Mouse (Mus musculus) lung, postnatal 4 days (tissue): ENCODE results near the gene Sacm1l.

ENCODE experiments used
- DNase-seq, 2 experiments: peaks; one replicate each; pipeline ENCODE4 v3.0.0; 2021

Gene Sacm1l

GRCm38 (mm10) chr9:123509638-123510604 lies 19.6 kb upstream of the Sacm1l start:
- no peak for DNase-seq

- DNase-seq = no peak
These were observed 18.6 kb upstream of the Sacm1l start for GRCm38 (mm10) chr9:123510926-123511325.

GRCm38 (mm10) chr9:123512482-123512881 lies 17.1 kb upstream of the Sacm1l start:
- no peak for DNase-seq

- DNase-seq = no peak
These were observed 14.5 kb upstream of the Sacm1l start for GRCm38 (mm10) chr9:123515087-123515486.

GRCm38 (mm10) chr9:123516641-123517385 lies 12.7 kb upstream of the Sacm1l start:
- no peak for DNase-seq

- DNase-seq = peak in 1 of 2 experiments; percentile 51
These were observed 10.3 kb upstream of the Sacm1l start for GRCm38 (mm10) chr9:123518969-123519894.

GRCm38 (mm10) chr9:123520735-123521134 lies 8.8 kb upstream of the Sacm1l start:
- no peak for DNase-seq

GRCm38 (mm10) chr9:123523676-123524075 lies 5.9 kb upstream of the Sacm1l start:
- DNase-seq = peak; percentile 37 to 61

- peak; percentile 46 to 78 for DNase-seq
These were observed 4.5 kb upstream of the Sacm1l start for GRCm38 (mm10) chr9:123525095-123525494.

- no peak for DNase-seq
These were observed 3.1 kb upstream of the Sacm1l start for GRCm38 (mm10) chr9:123526502-123526901.

- DNase-seq = no peak
These were observed 1.3 kb upstream of the Sacm1l start for GRCm38 (mm10) chr9:123528087-123528925.

GRCm38 (mm10) chr9:123528926-123529295 lies 648 bp upstream of the Sacm1l start:
- DNase-seq = peak; percentile 44 to 54

- DNase-seq = no peak
These were observed 558 bp downstream of the Sacm1l start for GRCm38 (mm10) chr9:123530158-123530475.

- no peak for DNase-seq
These were observed 1.1 kb downstream of the Sacm1l start for GRCm38 (mm10) chr9:123530566-123531130.

- DNase-seq = no peak
These were observed 1.7 kb downstream of the Sacm1l start for GRCm38 (mm10) chr9:123531234-123531633.

- DNase-seq = no peak
These were observed 7.1 kb downstream of the Sacm1l start for GRCm38 (mm10) chr9:123536613-123537012.

- DNase-seq = no peak
These were observed 8.6 kb downstream of the Sacm1l start for GRCm38 (mm10) chr9:123538189-123538588.

GRCm38 (mm10) chr9:123539093-123539492 lies 9.5 kb downstream of the Sacm1l start:
- DNase-seq = no peak

GRCm38 (mm10) chr9:123539823-123540222 lies 10.3 kb downstream of the Sacm1l start:
- no peak for DNase-seq

- DNase-seq = no peak
These were observed 25.0 kb downstream of the Sacm1l start for GRCm38 (mm10) chr9:123554599-123554998.

GRCm38 (mm10) chr9:123577360-123578192 lies 48.0 kb downstream of the Sacm1l start:
- no peak for DNase-seq
